In the genomic region with DNA sequence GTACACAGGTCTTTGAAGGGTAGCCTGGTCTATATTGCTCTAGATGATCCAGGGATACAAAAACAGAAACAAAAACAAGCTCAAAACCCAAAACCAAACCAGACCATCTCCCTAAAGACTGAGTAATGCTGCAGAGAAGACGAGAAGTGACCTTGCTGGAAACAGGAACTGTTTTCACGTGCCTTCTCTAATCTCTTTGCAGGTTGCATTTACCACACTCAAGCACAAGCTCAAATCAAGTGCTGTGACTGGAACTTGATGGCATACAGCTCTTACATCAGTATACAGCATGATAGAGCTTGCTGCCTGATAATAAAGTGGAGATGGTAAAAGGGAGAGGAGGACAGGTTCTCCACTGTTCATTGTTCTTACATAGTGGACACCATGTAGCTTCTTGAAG, we compare ENCODE assay signal across 22 mouse cellular contexts.
"Had no signal": no experiment of that assay in that cellular context is flagged by ENCODE, and none has a peak within 500 bp of the region (broad histone marks: within the 10 kb centered on the region; RNA-seq: fewer than 3 reads in every experiment).

No protein-coding gene starts in this region.

- H3K4me2 ChIP-seq: lung, embryonic 15.5 days; midbrain, embryonic 11.5 days; midbrain, embryonic 13.5 days; midbrain, embryonic 15.5 days; neural tube, embryonic 12.5 days; stomach, embryonic 15.5 days had no signal

- H3K27ac ChIP-seq: lung, embryonic 15.5 days; macrophage; midbrain, embryonic 13.5 days; midbrain, embryonic 15.5 days; neural tube, embryonic 12.5 days; stomach, embryonic 15.5 days; stomach, postnatal 0 days had no signal

- H3K4me3 ChIP-seq: lung, embryonic 15.5 days; megakaryocyte, embryonic 14.5 days; midbrain, embryonic 13.5 days; midbrain, embryonic 15.5 days; neural tube, embryonic 12.5 days; stomach, embryonic 15.5 days had no signal

- H3K9ac ChIP-seq: liver, postnatal 0 days; lung, embryonic 15.5 days; midbrain, embryonic 13.5 days; midbrain, embryonic 15.5 days; neural tube, embryonic 12.5 days; stomach, embryonic 15.5 days had no signal

- H3K36me3 ChIP-seq: lung, embryonic 15.5 days; midbrain, embryonic 13.5 days; midbrain, embryonic 15.5 days; neural tube, embryonic 12.5 days; stomach, embryonic 15.5 days had no signal

- ATAC-seq: liver, postnatal 0 days; lung, postnatal 0 days; midbrain, embryonic 13.5 days; midbrain, embryonic 15.5 days had no signal

- H3K27me3 ChIP-seq: lung, embryonic 15.5 days; megakaryocyte, embryonic 14.5 days; midbrain, embryonic 13.5 days; midbrain, embryonic 15.5 days; neural tube, embryonic 12.5 days; stomach, embryonic 15.5 days had no signal

- DNase-seq: liver, postnatal 0 days; lung, adult 2 months; lung, postnatal 14 days; lung, postnatal 36 days; retina, postnatal 1 day; right cerebral cortex, adult 18-20 months; right cerebral cortex, postnatal 25 days; right cerebral cortex, postnatal 4 days; spleen, adult 18-20 months; thymus, adult 2 months; thymus, postnatal 25 days; thymus, postnatal 4 days had no signal

- H3K4me1 ChIP-seq: lung, embryonic 15.5 days; midbrain, embryonic 13.5 days; midbrain, embryonic 15.5 days; stomach, embryonic 15.5 days had no signal

- H3K9me3 ChIP-seq: lung, embryonic 15.5 days; megakaryocyte, embryonic 14.5 days; midbrain, embryonic 13.5 days; midbrain, embryonic 15.5 days; neural tube, embryonic 12.5 days; stomach, embryonic 15.5 days had no signal
